Mouse (Mus musculus) urinary bladder, adult 2 months (tissue): ENCODE results near the gene Ube2c. TPM values are rescaled to one million over a fixed set of nuclear protein-coding genes. Genes with fewer than 3 reads are reported as not detected.

ENCODE experiments used
- DNase-seq: peaks from one replicate; pipeline ENCODE4 v3.0.0; 2022; ENCODE audit warnings: low spot score
- polyA plus RNA-seq: library from polyadenylated mRNA; depleted of rRNA; stranded (reverse); fragments of >200 nt; gene quantifications from 2 replicates; pipeline ENCODE4 v1.2.3, GENCODE M21; 2012; rRNA removed

The Ube2c gene
- polyA plus RNA-seq: 7.3 and 7.9 TPM in 2 replicates

DNA sequence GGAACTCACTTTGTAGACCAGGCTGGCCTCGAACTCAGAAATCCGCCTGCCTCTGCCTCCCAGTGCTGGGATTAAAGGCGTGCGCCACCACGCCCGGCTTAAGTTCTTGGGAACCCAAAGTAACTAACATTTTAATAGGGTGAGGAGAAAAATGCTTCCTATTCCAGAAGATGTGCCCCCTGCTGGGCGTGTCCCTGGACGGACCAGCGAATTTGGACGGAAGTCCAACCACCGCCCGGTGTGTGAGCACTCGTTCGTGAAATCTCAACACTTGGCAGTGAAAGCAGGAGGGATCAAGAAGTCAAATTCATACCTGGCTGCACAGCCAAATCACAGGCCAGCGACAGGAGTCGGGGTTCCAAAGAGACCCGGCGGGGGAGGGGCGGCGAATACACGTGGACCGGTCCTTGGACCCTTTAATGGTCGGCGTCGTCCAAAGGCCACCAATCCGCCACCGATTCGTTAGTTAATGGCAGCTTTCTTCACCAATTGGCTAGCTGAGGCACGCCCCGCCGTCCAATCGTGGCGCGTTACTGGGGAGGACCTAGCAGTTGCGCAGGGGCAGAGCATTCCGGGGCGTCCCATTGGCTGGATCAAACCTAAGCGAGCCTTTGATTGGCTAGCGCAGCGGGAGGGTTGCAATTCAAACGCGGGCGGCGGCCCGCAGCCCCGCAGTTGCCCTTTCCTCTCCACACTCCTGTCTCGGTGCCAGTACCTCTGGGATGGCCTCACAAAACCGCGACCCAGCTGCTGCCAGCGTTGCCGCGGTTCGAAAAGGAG, at the start of gene Ube2c:
Gene Ube2c, plus strand, starts transcription at position 641 of the 780 bp plus-strand sequence.
- DNase-seq: peak; percentile 90

DNA sequence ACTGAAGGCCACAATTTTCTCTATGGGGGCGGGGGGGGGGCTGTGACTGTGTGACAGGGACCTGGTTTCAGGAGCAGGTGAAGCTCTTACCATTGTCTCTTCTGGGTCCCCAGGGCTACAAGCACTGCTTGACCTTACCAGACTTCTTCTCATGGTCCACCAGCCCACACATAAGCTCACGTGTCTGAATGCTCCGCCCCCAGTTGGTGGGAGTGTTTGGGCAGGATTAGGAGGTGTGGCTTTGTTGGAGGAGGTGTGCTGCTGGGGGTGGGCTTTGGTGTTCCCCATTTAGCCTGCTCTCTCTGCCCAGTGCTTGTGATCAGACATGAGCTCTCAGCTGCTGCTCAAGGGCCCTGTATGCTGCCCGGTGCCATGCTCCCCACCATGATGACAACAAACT, 46.4 kb upstream of the Ube2c start:
- no peak for DNase-seq

DNA sequence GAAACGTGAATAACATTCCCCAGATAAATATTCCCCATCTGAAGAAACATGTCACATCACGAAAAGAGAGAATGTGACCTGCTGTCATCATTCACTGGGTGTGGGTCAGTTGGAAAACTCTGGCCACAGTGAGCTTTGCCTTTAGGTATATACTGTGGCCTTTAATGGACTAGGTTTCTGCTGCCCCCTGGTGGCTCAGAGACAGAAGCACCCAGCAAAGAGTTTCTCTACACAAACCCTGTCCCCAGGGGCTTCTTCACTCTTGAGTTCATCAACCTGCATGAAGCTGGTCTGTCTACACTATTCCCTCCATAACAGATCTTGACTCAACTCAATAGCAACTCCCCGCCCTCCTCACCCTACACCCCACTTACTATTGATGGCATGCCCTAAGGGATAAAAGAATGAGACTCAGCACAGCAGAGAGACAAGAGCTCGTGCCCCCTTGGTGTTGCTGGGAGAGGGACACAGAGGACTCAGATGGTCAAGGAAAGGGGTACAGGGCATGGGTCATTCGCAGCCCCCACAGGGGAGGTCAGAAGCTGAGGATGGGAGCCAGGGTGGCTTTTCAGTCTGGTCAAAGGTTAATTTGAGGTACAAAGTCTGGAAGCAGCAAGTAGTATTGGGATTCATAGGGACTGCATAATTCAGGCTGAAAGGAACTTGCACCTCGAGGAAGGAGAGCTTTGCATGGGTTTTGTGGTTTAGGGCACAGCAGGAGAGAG, 43.6 kb upstream of the Ube2c start:
- peak; percentile 33 for DNase-seq

DNA sequence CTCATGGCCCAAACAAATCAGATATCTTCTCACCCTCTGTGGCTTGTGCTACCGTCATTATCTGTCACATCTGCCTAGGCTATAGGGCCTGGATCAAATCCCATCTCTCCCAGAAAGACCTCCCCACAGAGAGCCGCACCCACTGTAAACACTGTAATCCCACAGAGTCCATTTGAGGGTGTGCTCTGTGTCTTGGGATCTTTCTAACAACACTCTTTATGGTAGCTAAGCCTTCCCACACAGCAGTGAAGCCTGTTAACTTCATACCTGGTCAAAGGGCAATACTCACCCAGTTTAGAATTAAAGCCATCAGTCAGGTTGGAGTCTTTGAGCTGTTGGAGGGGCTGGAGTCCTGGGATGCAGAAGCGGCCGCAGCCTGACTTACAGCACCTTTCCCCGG, 38.0 kb upstream of the Ube2c start:
- DNase-seq: no peak

DNA sequence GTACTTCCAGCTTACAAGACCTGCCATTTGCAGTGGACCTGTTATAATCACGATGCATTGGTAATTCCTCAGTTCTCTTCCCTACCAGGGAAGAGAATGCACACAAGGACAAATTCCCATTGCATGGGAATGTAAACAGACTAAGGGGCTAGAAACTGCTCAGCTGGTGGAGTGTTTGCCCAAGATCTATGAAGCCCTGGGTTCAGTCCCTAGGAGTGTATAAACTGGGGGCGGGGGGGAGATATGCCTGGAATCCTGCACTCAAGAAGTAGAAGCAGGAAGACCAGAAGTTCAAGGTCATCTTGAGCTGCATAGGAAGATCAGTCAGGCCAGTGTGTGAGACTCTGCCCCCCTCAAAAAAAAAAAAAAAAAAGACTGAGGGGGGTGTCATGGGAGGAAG, 36.4 kb upstream of the Ube2c start:
- no peak for DNase-seq

DNA sequence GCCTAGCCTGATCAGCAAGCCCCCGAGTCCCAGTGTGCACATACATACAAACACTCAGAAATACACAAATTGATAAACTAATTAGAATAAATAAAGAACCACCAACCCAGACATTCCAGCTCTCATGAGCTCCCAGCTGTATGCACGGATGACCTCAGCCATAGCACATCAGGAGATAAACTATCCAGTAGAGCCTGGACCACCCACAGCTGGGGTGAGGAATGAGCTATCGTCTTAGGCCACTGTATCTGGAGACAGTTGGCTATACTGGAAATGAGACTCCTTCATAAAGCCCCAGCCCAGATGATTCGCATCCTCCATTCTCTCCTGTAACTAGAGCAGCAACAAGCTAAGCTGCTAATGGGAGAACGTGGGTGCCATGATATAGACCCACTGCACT, 34.9 kb upstream of the Ube2c start:
- no peak for DNase-seq

DNA sequence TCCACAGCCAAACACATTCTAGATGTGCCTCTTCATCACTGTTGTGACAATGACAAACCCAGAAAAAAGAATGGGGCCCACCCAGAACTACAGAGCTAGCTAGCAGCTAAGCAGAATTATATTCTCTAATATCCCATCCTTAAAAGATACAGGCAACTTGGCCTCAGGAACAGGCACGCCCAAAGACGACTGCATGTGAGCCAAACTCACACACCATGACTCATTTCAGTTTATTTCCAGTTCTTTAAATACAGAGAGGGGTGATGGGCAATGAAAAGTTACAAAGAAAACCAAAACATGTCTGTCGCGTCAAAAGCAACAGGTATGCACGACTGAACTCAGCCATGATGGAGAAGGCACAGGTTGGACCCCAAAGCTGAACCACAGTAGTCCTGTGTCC, 34.3 kb upstream of the Ube2c start:
- DNase-seq: no peak

DNA sequence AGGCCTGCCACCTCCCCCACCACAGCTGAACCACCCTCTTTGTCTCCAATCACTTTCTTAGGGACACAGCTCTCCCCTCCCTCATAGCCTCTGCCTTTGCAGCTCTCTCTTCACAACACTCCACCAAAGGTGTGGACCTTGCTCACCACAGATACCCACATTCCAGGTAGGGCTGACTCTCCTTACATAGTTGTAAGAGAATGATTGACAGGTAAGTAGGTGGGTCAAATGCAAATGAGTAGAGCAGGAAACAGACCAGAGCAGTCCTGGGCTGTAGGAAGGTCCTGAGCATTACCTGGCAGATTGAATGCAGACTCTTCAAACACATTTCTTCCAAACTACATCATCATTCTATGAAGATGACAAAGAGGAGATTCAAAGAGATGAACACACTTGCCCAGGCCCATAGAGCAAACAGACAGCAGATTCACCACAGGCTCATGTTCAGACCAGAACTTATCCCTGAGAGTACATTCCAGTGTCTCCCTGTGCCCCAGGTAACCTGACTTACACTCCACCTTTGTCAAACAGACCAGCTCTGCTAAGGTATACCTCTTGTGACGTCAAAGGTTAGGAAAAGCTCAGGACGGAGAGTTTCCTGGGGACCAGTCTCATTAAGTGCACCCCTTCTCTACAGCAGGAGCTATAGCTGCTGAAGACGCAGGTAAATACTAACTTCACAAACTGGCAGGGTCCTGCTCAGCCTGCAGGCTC, 32.2 kb upstream of the Ube2c start:
- DNase-seq: no peak

DNA sequence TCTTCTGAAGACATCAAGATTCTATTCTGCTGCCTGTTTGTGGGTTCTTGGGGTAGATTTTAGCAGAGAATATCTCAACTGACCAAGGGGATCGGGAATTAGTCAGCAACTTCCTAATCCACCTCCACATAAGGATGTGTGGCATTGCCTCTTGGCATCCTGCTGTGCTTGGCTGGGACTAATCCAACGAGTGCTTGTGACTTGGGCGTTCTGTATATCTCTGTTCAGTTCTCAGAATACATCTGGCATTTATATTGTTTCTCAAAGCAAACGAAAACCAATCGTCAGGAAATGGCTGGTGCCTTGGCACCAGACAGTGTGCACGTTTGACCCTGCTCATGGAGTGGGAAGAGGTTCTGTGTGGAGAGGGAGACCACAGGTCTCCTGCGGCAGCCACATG, 29.8 kb upstream of the Ube2c start:
- no peak for DNase-seq

DNA sequence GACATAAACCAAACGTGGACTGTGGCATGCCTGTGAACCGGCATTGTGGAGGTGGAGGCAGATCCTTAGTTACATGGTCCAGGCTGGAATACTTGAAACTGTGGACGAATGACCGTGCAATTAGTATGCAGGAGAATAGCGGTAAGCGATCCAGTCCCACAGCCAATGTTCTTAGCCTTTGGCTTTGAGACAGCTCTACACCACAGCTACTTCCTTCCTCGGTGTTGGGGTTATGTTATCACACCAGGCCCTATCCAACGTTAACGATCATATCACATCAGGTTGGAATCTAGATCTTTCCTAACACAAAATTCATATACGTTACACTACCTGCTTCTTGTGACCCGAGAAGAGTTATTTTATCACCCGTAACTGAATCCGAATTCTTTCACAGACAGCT, 24.7 kb upstream of the Ube2c start:
- no peak for DNase-seq

DNA sequence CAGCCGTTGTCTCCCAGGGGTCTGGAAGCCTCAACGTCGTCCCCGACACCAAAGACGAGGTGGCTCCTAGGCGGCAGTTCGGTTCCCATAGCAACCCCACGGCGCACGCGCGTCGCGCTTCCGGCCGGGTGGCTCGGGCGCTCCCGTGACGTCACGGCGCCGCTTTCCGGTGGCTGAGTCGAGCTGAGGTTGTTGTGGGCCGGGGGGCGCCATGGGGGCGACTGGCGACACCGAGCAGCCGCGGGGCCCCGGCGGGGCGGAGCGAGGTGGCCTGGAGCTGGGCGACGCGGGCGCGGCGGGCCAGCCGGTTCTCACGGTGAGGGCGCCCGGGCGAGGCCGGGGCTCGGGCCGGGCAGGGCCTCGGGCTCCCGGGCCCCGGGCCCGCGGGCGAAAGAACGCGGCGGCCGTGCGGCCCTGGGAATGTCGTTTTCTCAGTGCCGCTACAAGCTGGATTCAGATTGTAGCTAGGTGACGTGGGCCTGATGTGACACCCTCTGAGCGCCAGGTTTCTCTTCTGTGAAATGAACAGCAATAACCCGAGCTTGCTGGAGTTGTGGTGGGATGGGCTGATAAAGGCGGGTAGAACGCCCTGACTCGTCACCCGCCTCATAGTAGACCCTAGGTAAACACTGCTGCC, 23.7 kb upstream of the Ube2c start, which contains the start of the genes Wfdc3 and Dnttip1:
Gene Wfdc3, minus strand, starts transcription at position 89 of the 637 bp plus-strand sequence.
Gene Dnttip1, plus strand, starts transcription at position 141 of the 637 bp plus-strand sequence.
- peak; percentile 91 for DNase-seq

DNA sequence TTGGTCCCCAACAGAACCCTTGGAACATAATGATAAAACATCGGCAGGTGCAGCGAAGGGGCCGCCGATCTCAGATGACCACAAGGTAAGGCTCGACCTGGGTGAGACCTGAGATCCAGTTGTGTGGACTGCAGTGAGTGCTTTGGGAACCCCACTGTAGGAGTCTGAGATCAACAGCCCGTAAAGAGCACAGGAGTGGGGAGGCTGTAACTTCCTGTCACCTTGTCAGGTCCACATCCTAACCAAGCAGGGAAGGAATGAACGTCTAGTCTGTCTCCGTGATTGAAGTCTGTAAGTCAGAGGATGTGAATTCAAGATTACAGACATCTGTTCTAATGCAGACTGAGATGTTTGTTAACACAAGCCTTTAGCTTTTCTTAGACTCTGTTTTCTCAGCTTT, 23.0 kb upstream of the Ube2c start:
- no peak for DNase-seq

DNA sequence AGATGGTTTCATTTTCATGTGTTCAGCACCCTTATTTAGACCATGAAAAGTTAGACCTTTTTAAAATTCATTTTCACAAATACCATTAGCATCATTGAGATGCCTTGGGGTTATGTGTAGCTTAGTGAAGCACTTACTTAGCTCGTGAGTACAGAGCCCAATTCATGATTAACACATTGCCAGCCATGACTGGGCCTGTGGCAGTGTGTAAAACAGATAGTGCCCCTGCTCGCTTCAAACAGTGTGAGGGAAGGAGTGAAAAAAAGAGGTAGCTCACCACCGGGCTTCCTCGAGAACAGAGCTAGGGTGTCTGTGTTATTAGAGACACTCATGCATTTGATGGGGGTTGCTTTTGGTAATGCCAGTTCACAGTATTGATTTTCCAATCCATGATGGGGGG, 21.5 kb upstream of the Ube2c start:
- DNase-seq: no peak

DNA sequence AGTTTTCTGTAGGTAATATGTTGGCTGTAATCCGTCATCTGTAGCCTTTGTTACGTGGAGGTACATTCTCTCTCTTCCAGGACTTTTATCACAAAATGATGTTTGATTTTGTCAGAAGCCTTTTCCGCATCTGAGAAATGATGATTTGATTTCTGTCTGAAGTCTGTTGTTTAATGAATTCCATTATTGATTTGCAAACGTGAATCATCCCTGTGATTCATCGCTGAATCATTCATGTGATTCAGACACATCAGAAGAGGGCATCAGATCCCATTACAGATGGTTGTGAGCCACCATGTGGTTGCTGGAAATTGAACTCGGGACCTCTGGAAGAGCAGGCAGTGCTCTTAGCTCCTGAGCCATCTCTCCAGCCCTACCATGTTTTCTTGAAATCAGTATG, 20.7 kb upstream of the Ube2c start:
- DNase-seq: no peak

DNA sequence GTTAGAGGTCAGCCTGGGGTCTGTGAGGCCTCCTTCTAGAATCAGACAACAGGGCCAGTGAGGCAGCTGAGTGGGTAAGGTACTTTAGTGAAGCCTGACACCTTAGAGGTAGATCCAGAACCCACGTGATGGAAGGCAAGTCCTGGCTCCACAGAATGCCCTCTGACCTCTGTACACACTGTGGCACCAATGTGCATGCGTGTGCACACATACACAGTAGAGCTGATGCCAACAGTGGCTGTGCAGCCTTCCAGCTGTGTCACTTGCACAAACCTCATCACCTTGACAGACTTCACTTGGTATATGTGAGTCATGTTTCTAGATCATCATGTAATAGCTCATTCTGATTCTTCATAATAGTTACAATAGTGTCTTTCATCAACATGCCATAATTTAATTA, 17.2 kb upstream of the Ube2c start:
- DNase-seq: no peak

DNA sequence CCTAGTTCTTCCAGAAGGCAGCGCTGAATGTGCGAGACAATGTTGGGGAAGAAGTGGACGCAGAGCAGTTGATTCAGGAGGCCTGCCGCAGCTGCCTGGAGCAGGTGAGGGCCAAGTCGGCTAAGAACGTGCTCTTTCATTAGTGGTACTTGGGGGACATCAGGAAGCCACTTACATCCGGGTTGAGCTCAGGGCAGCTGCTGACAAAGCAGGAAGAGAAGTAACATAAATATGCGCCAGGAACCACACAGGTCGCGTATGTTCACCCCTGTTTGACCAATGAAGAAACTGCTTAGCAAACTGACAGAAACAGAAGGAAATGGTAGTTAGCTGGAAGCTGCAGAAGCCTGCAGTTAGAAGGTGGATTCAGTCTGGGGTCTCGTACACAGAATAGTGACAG, 15.6 kb upstream of the Ube2c start:
- no peak for DNase-seq

DNA sequence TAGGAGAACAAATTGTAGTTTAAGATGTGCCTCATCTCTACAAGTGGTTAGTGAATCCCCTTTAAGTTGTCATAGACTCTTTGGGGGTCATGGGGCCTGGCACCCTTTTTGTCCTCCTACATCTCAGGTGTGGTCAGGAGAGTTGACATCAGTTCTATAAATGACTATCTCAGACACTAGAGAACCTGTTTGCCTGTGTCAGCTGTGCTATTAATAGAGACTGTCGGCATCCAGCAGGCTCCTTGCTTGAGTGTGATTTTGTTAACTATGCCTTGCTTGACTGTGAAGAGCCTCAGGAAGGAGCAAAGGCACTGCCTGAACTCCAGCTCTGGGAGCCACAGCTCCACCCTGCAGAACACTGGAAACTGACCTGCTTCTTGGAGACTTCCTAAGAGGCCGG, 14.9 kb upstream of the Ube2c start:
- no peak for DNase-seq

DNA sequence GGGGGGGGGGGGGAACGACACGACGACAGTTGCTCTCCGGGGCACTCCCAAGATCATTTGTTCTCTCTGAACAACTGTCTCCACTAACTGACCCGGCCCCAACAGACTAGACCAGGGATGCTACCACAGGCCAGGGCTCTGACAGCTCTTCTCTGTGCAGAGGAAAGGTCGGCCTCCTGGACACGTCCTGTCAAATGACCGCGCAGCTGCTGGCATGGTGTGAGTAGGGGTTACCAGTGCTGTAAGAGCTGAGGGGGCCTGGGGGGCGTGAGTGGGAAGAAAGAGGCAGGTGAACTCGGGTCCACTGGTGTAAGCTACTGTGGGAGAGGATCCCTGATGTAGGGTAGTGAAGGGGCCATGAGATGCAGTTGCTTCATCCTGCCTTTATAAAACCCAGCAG, 11.9 kb upstream of the Ube2c start:
- DNase-seq: no peak

DNA sequence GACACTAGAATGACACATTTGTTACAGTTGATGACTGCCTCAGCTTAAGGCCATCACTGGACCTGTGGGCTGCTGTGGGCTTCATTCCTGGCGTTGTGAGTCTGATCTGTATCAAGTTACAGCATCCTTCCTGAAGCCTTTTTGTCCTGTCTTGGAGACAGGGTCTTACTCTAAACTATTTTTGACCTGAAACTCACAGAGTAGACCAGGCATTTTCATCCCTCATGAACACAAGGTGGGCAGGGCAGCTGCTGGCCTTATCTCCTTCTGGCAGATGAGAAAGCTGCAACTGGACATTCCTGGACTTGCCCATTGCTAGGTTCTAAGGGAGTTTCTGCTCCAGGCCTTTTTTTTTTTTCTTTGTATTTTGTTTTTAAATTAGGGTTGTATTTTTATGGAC, 11.0 kb upstream of the Ube2c start:
- DNase-seq: no peak

DNA sequence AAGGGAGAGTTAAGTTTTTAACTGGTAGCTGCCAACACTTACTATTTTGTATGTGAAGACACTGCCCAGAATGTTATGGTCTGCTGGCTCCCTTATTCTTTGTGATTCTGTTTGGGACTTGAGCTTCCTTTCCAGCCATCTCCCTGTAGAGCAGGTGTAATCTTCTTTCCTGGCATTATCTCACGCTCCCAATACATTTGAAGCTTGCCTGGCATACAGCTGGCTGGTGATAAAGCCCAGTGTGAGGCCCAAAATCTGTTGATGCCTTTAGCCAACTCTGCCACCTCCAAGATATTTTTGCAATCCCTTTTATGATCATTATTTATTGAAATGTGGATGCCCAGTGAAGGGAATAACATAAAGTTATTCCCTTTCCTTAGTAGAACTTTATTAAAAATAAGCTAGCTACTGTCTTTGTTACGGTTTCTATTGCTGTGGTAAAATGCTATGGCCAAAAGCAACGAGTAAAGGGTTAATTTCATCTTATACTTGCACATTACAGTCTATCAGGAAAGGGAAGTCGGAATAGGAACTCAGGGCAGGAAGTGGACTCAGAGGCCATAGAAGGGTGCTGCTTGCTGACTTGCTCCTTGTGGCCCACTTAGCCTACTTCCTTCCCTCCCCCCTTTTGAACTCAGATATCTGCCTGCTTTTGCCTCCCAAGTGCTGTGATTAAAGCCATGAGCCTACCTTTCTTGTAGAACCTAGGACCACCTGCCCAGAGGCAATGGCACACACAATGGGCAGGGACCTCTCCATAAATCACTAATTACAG, 9.5 kb upstream of the Ube2c start:
- DNase-seq: no peak

DNA sequence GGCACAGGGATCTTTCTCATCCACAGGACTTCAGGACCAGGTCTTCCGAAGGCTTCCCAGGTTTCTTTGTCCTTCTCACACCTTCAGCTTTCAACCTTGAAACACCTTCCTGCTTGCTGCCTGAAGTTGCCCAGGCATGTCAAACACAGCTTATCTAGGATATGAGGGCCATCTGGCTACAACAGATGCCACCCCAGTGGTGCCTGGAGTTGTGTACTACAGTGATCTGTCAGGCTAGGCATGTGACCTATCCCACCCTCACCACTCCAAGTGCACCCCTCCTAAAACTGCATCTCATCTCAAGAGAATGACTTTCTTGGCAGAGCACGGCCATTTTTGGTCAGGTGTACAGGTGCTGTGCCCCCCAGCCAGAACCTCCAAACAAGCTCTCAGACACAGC, 8.2 kb upstream of the Ube2c start:
- no peak for DNase-seq
